Mouse (Mus musculus): ENCODE results near the gene Jund.

Jund gene

DNA sequence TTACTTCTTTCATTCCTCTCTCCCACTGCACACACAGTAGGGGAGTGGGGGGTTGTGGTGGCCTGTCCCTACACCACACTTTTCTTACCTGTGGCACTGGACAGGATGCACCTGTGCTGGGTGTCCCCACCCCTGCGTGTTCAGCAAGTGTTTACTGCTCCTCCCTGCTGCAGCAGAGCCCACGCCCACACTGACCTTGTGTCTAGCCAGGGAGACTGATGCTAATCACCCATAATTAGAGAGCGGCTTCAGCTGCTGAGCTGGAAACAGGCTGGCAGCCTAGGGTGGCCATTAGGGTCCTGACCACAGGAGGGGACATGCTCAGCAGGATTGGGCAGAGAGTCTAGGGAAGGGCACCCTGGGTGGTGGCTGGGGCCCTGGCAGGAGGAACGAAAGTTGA lies 24.0 kb upstream of the Jund start:
- ATAC-seq (ENCODE audit: low TSS enrichment), result no peak

- no peak for ATAC-seq (ENCODE audit: low TSS enrichment)
Observed at GRCm38 (mm10) chr8:70675336-70675735, 23.4 kb upstream of the Jund start.

DNA sequence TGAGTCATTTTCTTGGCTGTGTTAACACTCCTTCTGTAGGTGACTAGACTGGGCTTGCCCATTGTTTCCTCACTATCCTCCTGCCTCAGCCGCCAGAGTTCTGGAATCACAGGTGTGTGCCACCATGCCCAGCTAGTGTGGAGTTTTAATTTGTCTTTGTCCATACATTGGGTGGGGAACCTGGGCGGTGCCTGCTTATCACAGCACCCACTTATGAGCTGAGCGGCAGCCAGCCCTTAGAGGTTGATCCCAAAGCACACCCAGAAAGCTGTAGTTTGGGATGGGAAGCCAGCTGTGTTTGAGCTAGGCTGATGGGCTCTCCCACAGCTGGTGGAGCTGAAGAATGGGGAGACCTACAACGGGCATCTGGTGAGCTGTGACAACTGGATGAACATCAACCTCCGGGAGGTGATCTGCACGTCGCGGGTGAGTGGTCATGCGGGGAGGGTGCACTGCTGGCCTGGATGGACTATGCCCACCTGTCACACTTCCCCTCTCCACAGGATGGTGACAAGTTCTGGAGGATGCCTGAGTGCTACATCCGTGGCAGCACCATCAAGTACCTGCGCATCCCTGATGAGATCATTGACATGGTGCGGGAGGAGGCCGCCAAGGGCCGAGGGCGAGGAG lies 21.2 kb upstream of the Jund start:
- ATAC-seq (ENCODE audit: low TSS enrichment), result no peak

DNA sequence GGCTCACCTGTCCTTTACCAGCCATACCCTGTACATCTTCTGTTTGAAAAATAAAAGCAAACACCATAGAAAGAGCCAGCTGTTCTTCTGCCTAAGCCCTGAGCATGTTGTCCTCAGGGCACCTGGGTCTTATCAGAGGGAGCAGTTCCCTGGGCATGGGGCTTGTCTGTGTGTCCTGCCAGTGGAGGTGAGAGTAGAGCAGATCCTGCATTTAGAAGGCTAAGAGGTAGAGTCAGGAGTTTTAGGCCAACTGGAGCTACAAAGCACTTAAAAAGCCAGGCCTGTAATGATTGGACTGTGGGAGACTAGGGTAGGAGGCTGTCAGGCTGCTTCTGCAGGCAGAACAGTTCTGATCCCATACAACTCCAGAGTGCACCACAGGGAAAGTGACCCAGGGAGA lies 20.1 kb upstream of the Jund start:
- ATAC-seq (ENCODE audit: low TSS enrichment), result no peak

- ATAC-seq (ENCODE audit: low TSS enrichment), result no peak
Observed at GRCm38 (mm10) chr8:70679404-70679803, 19.3 kb upstream of the Jund start.

- ATAC-seq (ENCODE audit: low TSS enrichment), result no peak
Observed at GRCm38 (mm10) chr8:70680039-70680438, 18.7 kb upstream of the Jund start.

- ATAC-seq (ENCODE audit: low TSS enrichment), result no peak
Observed at GRCm38 (mm10) chr8:70681410-70681809, 17.3 kb upstream of the Jund start.

GRCm38 (mm10) chr8:70682193-70682592 lies 16.6 kb upstream of the Jund start:
- peak; percentile 65 for ATAC-seq (ENCODE audit: low TSS enrichment)

GRCm38 (mm10) chr8:70682692-70683091 lies 16.1 kb upstream of the Jund start:
- ATAC-seq (ENCODE audit: low TSS enrichment), result no peak

- peak; percentile 93 for ATAC-seq (ENCODE audit: low TSS enrichment)
Observed at GRCm38 (mm10) chr8:70684291-70684690, 14.5 kb upstream of the Jund start.

GRCm38 (mm10) chr8:70687576-70687975 lies 11.2 kb upstream of the Jund start:
- ATAC-seq (ENCODE audit: low TSS enrichment), result no peak

DNA sequence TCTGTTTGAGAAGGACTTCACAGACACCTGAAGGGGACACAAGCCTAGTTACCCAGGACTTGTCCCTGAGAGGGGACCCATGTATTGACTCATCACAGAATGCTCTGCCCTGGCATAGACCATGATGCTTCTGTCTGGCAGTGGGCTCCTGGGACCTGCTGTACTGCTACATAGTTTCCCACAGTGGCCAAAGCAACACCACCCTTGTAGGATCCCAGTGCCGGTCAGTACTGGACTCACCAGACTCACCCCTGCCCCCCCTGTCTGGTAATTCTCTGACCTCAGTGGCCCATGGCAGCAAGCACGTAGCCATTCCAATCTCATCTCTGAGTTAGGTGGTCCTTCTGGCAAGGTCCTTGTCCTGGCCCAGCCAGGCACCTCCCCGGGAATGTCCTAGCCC lies 10.6 kb upstream of the Jund start:
- no peak for ATAC-seq (ENCODE audit: low TSS enrichment)

GRCm38 (mm10) chr8:70689892-70690390 lies 8.8 kb upstream of the Jund start:
- no peak for ATAC-seq (ENCODE audit: low TSS enrichment)

GRCm38 (mm10) chr8:70691230-70691629 lies 7.5 kb upstream of the Jund start:
- ATAC-seq (ENCODE audit: low TSS enrichment), result no peak

DNA sequence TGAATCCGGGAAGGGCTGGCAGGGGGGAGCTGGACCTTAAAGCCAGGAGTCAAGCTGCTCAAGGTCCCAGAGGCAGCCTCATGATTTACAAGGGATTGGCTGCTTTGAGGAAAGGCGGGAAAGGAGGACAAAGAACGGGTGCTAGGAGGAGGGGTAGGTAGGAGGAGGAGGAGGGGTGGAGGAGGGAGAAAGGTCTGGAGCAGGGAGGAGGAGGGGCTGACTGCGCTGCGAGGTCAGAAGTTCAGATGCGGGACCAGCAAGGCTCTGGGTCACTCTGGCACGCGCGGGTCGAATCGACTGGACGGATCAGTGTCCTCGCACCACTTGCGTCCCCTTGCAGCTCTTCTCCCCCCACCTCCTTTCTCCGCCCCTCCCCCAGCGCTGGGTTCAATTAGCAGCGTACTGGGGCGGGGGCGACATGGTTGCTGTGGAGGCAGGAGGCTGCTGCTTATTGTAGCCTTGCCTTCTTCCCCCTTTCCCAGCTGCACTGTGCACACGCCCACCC lies 7.0 kb upstream of the Jund start:
- no peak for ATAC-seq (ENCODE audit: low TSS enrichment)

DNA sequence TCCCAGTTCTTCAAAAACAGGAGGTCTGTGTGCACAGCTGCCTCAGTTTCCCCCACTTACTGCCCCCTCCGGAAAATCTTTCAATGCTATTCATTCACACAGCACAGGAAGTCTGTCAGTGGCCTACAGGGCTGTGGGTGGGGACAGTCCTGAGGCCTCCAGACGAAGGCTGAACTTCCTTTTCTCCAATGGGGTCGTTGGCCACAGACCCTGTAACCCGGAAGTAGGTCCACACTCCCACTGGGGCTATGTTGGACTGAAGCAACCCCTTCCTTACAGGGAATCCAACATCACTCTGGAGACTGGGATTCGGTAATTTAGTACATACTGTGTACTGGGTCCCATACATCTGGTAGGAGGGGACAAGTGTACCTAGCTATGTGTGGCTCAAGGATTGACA lies 5.1 kb upstream of the Jund start:
- ATAC-seq (ENCODE audit: low TSS enrichment), result no peak

DNA sequence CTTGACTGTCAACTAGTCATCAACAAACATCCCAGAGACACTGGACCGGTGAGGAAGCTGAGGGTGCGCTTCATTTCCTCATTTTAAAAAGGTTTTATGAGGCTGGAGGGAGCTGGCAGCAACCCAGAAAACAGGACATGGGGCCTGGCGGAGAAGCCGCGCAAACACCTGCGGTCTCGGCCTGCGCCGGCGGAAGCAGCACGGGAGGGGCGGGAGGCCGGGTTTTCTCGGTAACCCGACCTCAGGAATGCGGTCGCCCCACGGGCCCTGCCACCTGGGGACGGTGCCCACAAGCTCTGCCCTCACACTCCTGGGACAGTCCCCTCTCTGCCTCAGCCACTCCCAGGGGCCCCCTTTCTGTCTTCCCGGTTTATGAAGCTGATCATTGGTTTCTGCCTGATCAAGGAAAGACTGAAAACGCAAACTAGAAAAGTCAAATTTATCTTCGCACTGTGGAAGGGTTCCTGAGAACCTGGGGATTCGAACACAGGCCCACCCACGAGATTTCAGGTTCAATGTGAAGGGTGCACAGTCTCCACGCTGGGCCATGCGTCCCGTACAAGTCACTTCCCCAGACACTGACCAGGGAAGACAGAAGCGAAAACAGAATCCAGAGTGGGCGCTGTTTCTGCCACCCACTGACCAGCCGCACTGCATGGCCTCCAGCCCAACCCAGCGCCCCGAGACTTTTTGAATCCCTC lies 3.3 kb upstream of the Jund start:
- no peak for ATAC-seq (ENCODE audit: low TSS enrichment)

- ATAC-seq (ENCODE audit: low TSS enrichment), result no peak
Observed at GRCm38 (mm10) chr8:70696019-70696885, 2.5 kb upstream of the Jund start.

DNA sequence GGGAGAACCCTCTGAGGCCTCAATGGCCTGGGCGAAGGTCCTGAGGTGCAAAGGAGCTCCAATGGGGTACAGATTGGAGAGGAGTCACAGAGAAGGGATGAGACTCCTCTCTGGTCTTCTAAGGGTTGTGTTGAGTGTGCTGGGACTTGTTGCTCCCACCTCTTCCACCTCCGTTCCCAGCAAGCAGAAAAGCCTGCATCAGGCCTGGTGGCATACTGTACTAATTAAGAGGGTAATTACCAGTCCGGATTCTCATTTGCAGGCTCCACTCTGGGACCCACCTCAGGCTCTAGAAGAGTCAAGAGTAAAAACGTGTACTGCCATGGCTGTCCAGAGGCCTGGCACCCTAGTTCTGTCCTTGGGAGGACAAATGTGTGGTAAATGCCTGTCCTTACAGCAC lies 1.8 kb upstream of the Jund start:
- ATAC-seq (ENCODE audit: low TSS enrichment), result no peak

DNA sequence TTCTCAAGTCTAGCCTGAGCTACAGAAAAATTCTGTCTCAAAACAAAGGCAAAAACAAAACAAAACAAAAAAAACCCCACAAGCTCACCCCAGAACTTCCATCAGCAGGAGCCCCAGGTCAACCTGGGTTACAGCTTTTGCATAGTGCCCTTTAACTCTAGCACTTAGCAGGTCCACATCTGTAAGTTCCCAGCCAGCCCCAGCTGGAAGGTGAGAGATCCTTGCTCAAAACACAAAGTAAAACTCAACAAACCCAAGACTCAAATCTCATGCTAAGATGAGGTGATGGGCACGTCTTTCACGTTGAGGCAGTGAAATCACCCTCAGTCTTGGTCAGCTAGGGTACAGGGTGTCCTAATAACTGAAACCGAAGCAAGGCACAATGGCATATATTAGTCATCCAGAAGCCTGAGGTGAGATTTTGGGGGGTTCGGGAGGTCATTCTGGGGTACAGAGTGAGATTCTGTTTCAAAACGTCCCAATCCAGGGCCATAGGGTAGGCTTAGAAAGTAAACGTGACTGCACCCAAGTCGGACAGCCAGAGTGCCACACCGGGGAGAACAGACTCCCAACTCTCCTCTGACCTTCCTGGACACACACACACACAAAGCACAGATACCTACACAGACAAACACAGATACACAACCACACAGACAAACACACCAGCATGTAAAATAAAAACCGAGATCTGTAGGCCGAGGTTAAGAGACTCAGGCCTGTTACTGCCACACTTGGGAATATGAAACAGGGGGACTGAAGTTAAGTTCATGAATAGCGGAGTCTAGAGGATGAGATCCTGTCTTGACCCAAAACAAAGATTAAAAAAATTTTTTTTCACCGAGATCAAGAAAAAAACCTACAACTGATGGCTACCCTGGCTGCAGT lies 1.1 kb upstream of the Jund start:
- no peak for ATAC-seq (ENCODE audit: low TSS enrichment)

- ATAC-seq (ENCODE audit: low TSS enrichment), result peak; percentile 5
Observed at GRCm38 (mm10) chr8:70699116-70699833, 526 bp downstream of the Jund start.
